In genomic region chr2:153354648-153355047, GRCm38 (mm10) we compare ENCODE assay signal across 33 mouse cellular contexts.
"Had no signal": no experiment of that assay in that cellular context is flagged by ENCODE, and none has a peak within 500 bp of the region (broad histone marks: within the 10 kb centered on the region; RNA-seq: fewer than 3 reads in every experiment).

No protein-coding gene starts in this region.

- H3K9me3 ChIP-seq: heart, embryonic 10.5 days; heart, embryonic 12.5 days; heart, embryonic 13.5 days; heart, embryonic 15.5 days; hindbrain, embryonic 10.5 days; hindbrain, embryonic 12.5 days; hindbrain, embryonic 13.5 days; hindbrain, embryonic 15.5 days; kidney, embryonic 15.5 days had no signal

- H3K4me3 ChIP-seq: heart, embryonic 10.5 days; heart, embryonic 12.5 days; heart, embryonic 13.5 days; heart, embryonic 15.5 days; hindbrain, embryonic 10.5 days; hindbrain, embryonic 12.5 days; hindbrain, embryonic 13.5 days; hindbrain, embryonic 15.5 days; kidney, embryonic 15.5 days; layer of hippocampus, adult 2 months; left cerebral cortex, adult 2 months had no signal

- DNase-seq: heart, postnatal 10 days; heart, postnatal 14 days; heart, postnatal 36 days; heart, postnatal 4 days; kidney, adult 11 months; kidney, adult 18-20 months; kidney, adult 2 months; kidney, adult 8-10 months; kidney, adult 9 months; kidney, postnatal 10 days; kidney, postnatal 14 days; kidney, postnatal 25 days; kidney, postnatal 36 days; kidney, postnatal 4 days; layer of hippocampus, adult 9-11 months; layer of hippocampus, postnatal 36 days had no signal

- H3K27ac ChIP-seq: heart, embryonic 10.5 days; heart, embryonic 13.5 days; heart, embryonic 15.5 days; hindbrain, embryonic 10.5 days; hindbrain, embryonic 12.5 days; hindbrain, embryonic 13.5 days; hindbrain, embryonic 14.5 days; hindbrain, embryonic 15.5 days; hindbrain, postnatal 0 days; kidney, embryonic 15.5 days; kidney, postnatal 0 days; layer of hippocampus, adult 2 months; left cerebral cortex, adult 2 months had no signal

- ATAC-seq: hindbrain, embryonic 16.5 days; hindbrain, postnatal 0 days; inflammation-experienced regulatory T-cells, adult 6 months had no signal

- H3K27me3 ChIP-seq: heart, embryonic 12.5 days; heart, embryonic 13.5 days; heart, embryonic 15.5 days; hindbrain, embryonic 12.5 days; hindbrain, embryonic 13.5 days; hindbrain, embryonic 15.5 days; kidney, embryonic 15.5 days had no signal

- H3K9ac ChIP-seq: heart, embryonic 12.5 days; heart, embryonic 13.5 days; heart, embryonic 15.5 days; hindbrain, embryonic 12.5 days; hindbrain, embryonic 13.5 days; hindbrain, embryonic 14.5 days; hindbrain, embryonic 15.5 days; kidney, embryonic 15.5 days had no signal

- H3K4me2 ChIP-seq: heart, embryonic 11.5 days; heart, embryonic 12.5 days; heart, embryonic 13.5 days; heart, embryonic 15.5 days; hindbrain, embryonic 12.5 days; hindbrain, embryonic 13.5 days; hindbrain, embryonic 14.5 days; hindbrain, embryonic 15.5 days; kidney, embryonic 15.5 days had no signal
